Mouse (Mus musculus) hindbrain, embryonic 12.5 days (tissue): ENCODE data around the gene Slc35e1. TPM values are rescaled to one million over a fixed set of nuclear protein-coding genes. Genes with fewer than 3 reads are reported as not detected.

Experiments used
- ATAC-seq: fragments of 200-750 bp; cut with Nextera tagmentation; 2 replicates; pipeline ENCODE4 v1.8.0; 2017; ENCODE audit warnings: moderate TSS enrichment; ENCODE audit not compliant: low FRiP score
- H3K27ac ChIP-seq: fragments of 300-500 bp; sonication (generic); 2 replicates; pipeline ENCODE4 v1.5.1; 2016; ENCODE audit warnings: mild to moderate bottlenecking
- H3K27me3 ChIP-seq: fragments of 300-500 bp; sonication (generic); 2 replicates; pipeline ENCODE4 v1.6.1; 2016; ENCODE audit warnings: mild to moderate bottlenecking
- H3K36me3 ChIP-seq: fragments of 300-500 bp; sonication (generic); 2 replicates; pipeline ENCODE4 v1.6.1; 2016; ENCODE audit warnings: mild to moderate bottlenecking
- H3K4me1 ChIP-seq: fragments of 300-500 bp; sonication (generic); 2 replicates; pipeline ENCODE4 v1.6.1; 2016
- H3K4me2 ChIP-seq: fragments of 300-500 bp; sonication (generic); replicated peaks from 2 replicates; pipeline ENCODE4 v1.6.1; 2016; ENCODE audit warnings: mild to moderate bottlenecking
- H3K4me3 ChIP-seq: fragments of 300-500 bp; sonication (generic); 2 replicates; pipeline ENCODE4 v1.5.1; 2016; ENCODE audit warnings: mild to moderate bottlenecking
- H3K9ac ChIP-seq: fragments of 300-500 bp; sonication (generic); 2 replicates; pipeline ENCODE4 v1.6.1; 2016; ENCODE audit warnings: mild to moderate bottlenecking, moderate library complexity
- H3K9me3 ChIP-seq: fragments of 300-500 bp; sonication (generic); replicated peaks from 2 replicates; pipeline ENCODE4 v1.6.1; 2016; ENCODE audit warnings: mild to moderate bottlenecking
- WGBS: fragments of 180-500 bp; shearing (Covaris S2); methylation state at CpG from one replicate; pipeline ENCODE4 v1.1.7; 2016; 5-methylcytosine and 5-hydroxymethylcytosine counted together
- polyA plus RNA-seq: library from polyadenylated mRNA; unstranded; fragments of >200 nt; fragmentation: Nextera tagmentation; extraction: Ambion mirVana; gene quantifications from 2 replicates; pipeline ENCODE4 v1.2.1, GENCODE M21; 2016

Slc35e1 gene
- 22.2 and 27.8 TPM in 2 replicates for polyA plus RNA-seq

- Histone ChIP-seq H3K27me3 (no peaks in the 10 kb centered on the region), H3K36me3 (peaks cover 36% of the 10 kb centered on the region), H3K9me3 (no peaks in the 10 kb centered on the region), H3K9ac (peak within 1 kb of the TSS; percentile 88), H3K4me1 (peaks cover 24% of the 10 kb centered on the region), H3K4me2 (peak within 1 kb of the TSS; percentile 94), H3K27ac (peak within 1 kb of the TSS; percentile 69), H3K4me3 (peak within 1 kb of the TSS; percentile 91)
- peak; percentile 73 for ATAC-seq
- WGBS, result 1% methylated on average over 92 of the region's 98 CpGs
Measured at GRCm38 (mm10) chr8:72491680-72492621, at the start of gene Slc35e1. Gene Slc35e1 (minus strand): TSS chr8:72492614.

- no peak for ATAC-seq
- H3K9ac ChIP-seq, result no peak overlapping the region
- H3K9me3 ChIP-seq, result no peaks in the 10 kb centered on the region
- H3K4me3 ChIP-seq, result no peak overlapping the region
- no peak overlapping the region for H3K27ac ChIP-seq
- H3K27me3 ChIP-seq, result no peaks in the 10 kb centered on the region
- no peak overlapping the region for H3K4me2 ChIP-seq
- no peaks in the 10 kb centered on the region; the same call in 1 of the 2 replicates for H3K36me3 ChIP-seq
- H3K4me1 ChIP-seq, result no peaks in the 10 kb centered on the region
Measured at GRCm38 (mm10) chr8:72539234-72539633, 46.8 kb upstream of the Slc35e1 start.

GRCm38 (mm10) chr8:72534888-72535287 is 42.5 kb upstream of the Slc35e1 start:
- no peaks in the 10 kb centered on the region for H3K36me3 ChIP-seq
- no peaks in the 10 kb centered on the region for H3K4me1 ChIP-seq
- no peak for ATAC-seq
- H3K4me2 ChIP-seq, result no peak overlapping the region
- H3K9ac ChIP-seq, result no peak overlapping the region
- no peak overlapping the region for H3K27ac ChIP-seq
- H3K9me3 ChIP-seq, result no peaks in the 10 kb centered on the region
- no peaks in the 10 kb centered on the region for H3K27me3 ChIP-seq
- H3K4me3 ChIP-seq, result no peak overlapping the region
- WGBS, result 95% methylated on average over 3 of the region's 3 CpGs

- WGBS, result 92% methylated on average over 1 of the region's 1 CpGs
- H3K4me3 ChIP-seq, result no peak overlapping the region
- H3K27ac ChIP-seq, result no peak overlapping the region
- ATAC-seq, result no peak
- H3K4me1 ChIP-seq, result no peaks in the 10 kb centered on the region
- H3K4me2 ChIP-seq, result no peak overlapping the region
- H3K9ac ChIP-seq, result no peak overlapping the region
- no peaks in the 10 kb centered on the region for H3K9me3 ChIP-seq
- no peaks in the 10 kb centered on the region for H3K36me3 ChIP-seq
- no peaks in the 10 kb centered on the region for H3K27me3 ChIP-seq
Measured at GRCm38 (mm10) chr8:72532103-72532502, 39.7 kb upstream of the Slc35e1 start.

- Histone ChIP-seq H3K9me3 (no peaks in the 10 kb centered on the region), H3K4me3 (no peak overlapping the region), H3K4me2 (no peak overlapping the region), H3K9ac (no peak overlapping the region), H3K27ac (no peak overlapping the region), H3K36me3 (0 out of 2 replicates have a peak, but pooled peaks cover 4% of the 10 kb centered on the region), H3K4me1 (peaks cover 5% of the 10 kb centered on the region; the same call in 1 of the 2 replicates), H3K27me3 (no peaks in the 10 kb centered on the region)
- no peak for ATAC-seq
Measured at GRCm38 (mm10) chr8:72521888-72522287, 29.5 kb upstream of the Slc35e1 start.

- WGBS, result 83% methylated on average over 7 of the region's 7 CpGs
- H3K4me2 ChIP-seq, result no peak overlapping the region
- no peak overlapping the region for H3K9ac ChIP-seq
- H3K36me3 ChIP-seq, result 0 out of 2 replicates have a peak, but pooled peaks cover 4% of the 10 kb centered on the region
- peaks cover 5% of the 10 kb centered on the region; the same call in 1 of the 2 replicates for H3K4me1 ChIP-seq
- no peaks in the 10 kb centered on the region for H3K9me3 ChIP-seq
- no peak overlapping the region for H3K27ac ChIP-seq
- ATAC-seq, result no peak
- no peak overlapping the region for H3K4me3 ChIP-seq
- H3K27me3 ChIP-seq, result no peaks in the 10 kb centered on the region
Measured at GRCm38 (mm10) chr8:72517421-72517988, 25.1 kb upstream of the Slc35e1 start.

GRCm38 (mm10) chr8:72513158-72513557 is 20.7 kb upstream of the Slc35e1 start:
- no peak overlapping the region for H3K4me3 ChIP-seq
- no peaks in the 10 kb centered on the region for H3K27me3 ChIP-seq
- 100% methylated on average over 1 of the region's 1 CpGs for WGBS
- no peak overlapping the region for H3K27ac ChIP-seq
- H3K9me3 ChIP-seq, result no peaks in the 10 kb centered on the region
- no peak overlapping the region for H3K4me2 ChIP-seq
- no peak overlapping the region for H3K9ac ChIP-seq
- H3K4me1 ChIP-seq, result peaks cover 2% of the 10 kb centered on the region; the same call in 1 of the 2 replicates
- no peak for ATAC-seq
- no peaks in the 10 kb centered on the region for H3K36me3 ChIP-seq

- H3K27me3 ChIP-seq, result no peaks in the 10 kb centered on the region
- no peaks in the 10 kb centered on the region for H3K9me3 ChIP-seq
- H3K9ac ChIP-seq, result no peak overlapping the region
- ATAC-seq, result no peak
- H3K4me3 ChIP-seq, result no peak overlapping the region
- H3K27ac ChIP-seq, result no peak overlapping the region
- WGBS, result 93% methylated on average over 1 of the region's 1 CpGs
- H3K4me1 ChIP-seq, result no peaks in the 10 kb centered on the region
- no peaks in the 10 kb centered on the region for H3K36me3 ChIP-seq
- no peak overlapping the region for H3K4me2 ChIP-seq
Measured at GRCm38 (mm10) chr8:72512648-72513047, 20.2 kb upstream of the Slc35e1 start.

- Histone ChIP-seq H3K27ac (no peak overlapping the region), H3K4me2 (no peak overlapping the region), H3K4me1 (0 out of 2 replicates have a peak, but pooled peaks cover 3% of the 10 kb centered on the region), H3K36me3 (peaks cover 5% of the 10 kb centered on the region; the same call in 1 of the 2 replicates), H3K9ac (no peak overlapping the region), H3K9me3 (no peaks in the 10 kb centered on the region), H3K27me3 (no peaks in the 10 kb centered on the region), H3K4me3 (no peak overlapping the region)
- no peak for ATAC-seq
- 89% methylated on average over 1 of the region's 1 CpGs for WGBS
Measured at GRCm38 (mm10) chr8:72507505-72507904, 15.1 kb upstream of the Slc35e1 start.

GRCm38 (mm10) chr8:72504637-72505314 is 12.4 kb upstream of the Slc35e1 start:
- Histone ChIP-seq H3K27ac (no peak overlapping the region), H3K4me2 (no peak overlapping the region), H3K4me3 (no peak overlapping the region), H3K27me3 (no peaks in the 10 kb centered on the region), H3K9me3 (no peaks in the 10 kb centered on the region), H3K4me1 (0 out of 2 replicates have a peak, but pooled peaks cover 3% of the 10 kb centered on the region), H3K36me3 (peaks cover 5% of the 10 kb centered on the region; the same call in 1 of the 2 replicates), H3K9ac (no peak overlapping the region)
- no peak for ATAC-seq

- Histone ChIP-seq H3K4me2 (no peak overlapping the region), H3K4me1 (0 out of 2 replicates have a peak, but pooled peaks cover 3% of the 10 kb centered on the region), H3K36me3 (peaks cover 5% of the 10 kb centered on the region; the same call in 1 of the 2 replicates), H3K9ac (no peak overlapping the region), H3K27ac (no peak overlapping the region), H3K9me3 (no peaks in the 10 kb centered on the region), H3K4me3 (no peak overlapping the region), H3K27me3 (no peaks in the 10 kb centered on the region)
- ATAC-seq, result no peak
Measured at GRCm38 (mm10) chr8:72504137-72504536, 11.7 kb upstream of the Slc35e1 start.

- H3K27me3 ChIP-seq, result no peaks in the 10 kb centered on the region
- WGBS, result 97% methylated on average over 1 of the region's 1 CpGs
- H3K9me3 ChIP-seq, result no peaks in the 10 kb centered on the region
- H3K4me2 ChIP-seq, result no peak overlapping the region
- H3K4me1 ChIP-seq, result 0 out of 2 replicates have a peak, but pooled peaks cover 3% of the 10 kb centered on the region
- no peak overlapping the region for H3K27ac ChIP-seq
- no peak for ATAC-seq
- no peak overlapping the region for H3K9ac ChIP-seq
- no peak overlapping the region for H3K4me3 ChIP-seq
- H3K36me3 ChIP-seq, result peaks cover 25% of the 10 kb centered on the region
Measured at GRCm38 (mm10) chr8:72500521-72500931, 8.1 kb upstream of the Slc35e1 start.
